23 mouse cellular contexts compared by ENCODE assay signal in the genomic region with DNA sequence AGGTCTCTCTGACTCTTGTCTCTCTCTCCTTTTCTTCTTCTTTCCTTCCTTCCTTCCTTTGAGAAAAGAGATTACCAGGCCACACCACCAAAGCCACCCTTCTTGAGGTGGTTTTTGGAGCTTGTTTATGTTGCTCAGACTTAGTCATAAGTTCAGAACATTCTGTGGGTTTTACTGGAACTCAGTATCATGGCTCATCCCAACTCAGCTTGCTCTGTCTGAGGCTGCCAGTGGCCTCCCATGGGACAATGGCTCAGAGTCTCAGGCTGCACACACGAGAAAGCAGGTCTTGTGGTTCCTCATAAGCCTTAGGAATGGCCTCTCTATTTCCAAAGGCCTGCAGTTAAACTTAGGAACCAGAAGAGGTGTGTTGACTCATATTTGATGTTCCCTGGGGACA.
A peak's percentile ranks its signal among the peaks of the same experiment; 100 is the strongest.
DNase-seq lines count a peak whose midpoint lies in the region; ATAC-seq and TF ChIP-seq lines count a peak whose summit lies in the region.
"Had no signal": no experiment of that assay in that cellular context is flagged by ENCODE, and none has a peak within 500 bp of the region (broad histone marks: within the 10 kb centered on the region; RNA-seq: fewer than 3 reads in every experiment).

No protein-coding gene starts in this region.

- H3K36me3 ChIP-seq in C2C12 (ENCODE audit: control insufficient read depth, insufficient read depth), result no peaks in the 10 kb centered on the region
- no peaks in the 10 kb centered on the region for H3K36me3 ChIP-seq in forebrain, embryonic 11.5 days (ENCODE audit: control insufficient read depth, insufficient read depth, low read length)
- H3K36me3 ChIP-seq: embryonic facial prominence, embryonic 10.5 days; limb, embryonic 13.5 days; liver, embryonic 15.5 days; midbrain, embryonic 15.5 days had no signal

- no peaks in the 10 kb centered on the region for H3K27me3 ChIP-seq in C2C12 (ENCODE audit: control insufficient read depth, insufficient read depth, insufficient read length)
- no peaks in the 10 kb centered on the region for H3K27me3 ChIP-seq in forebrain, embryonic 11.5 days (ENCODE audit: control insufficient read depth, insufficient read depth, low read length)
- H3K27me3 ChIP-seq: limb, embryonic 13.5 days; liver, embryonic 15.5 days; megakaryocyte, embryonic 14.5 days; midbrain, embryonic 15.5 days had no signal

- H3K9ac ChIP-seq in forebrain, embryonic 11.5 days (ENCODE audit: low read length), result no peak overlapping the region
- H3K9ac ChIP-seq: limb, embryonic 13.5 days; liver, embryonic 15.5 days; midbrain, embryonic 15.5 days had no signal

- no peaks in the 10 kb centered on the region for H3K9me3 ChIP-seq in forebrain, embryonic 11.5 days (ENCODE audit: control insufficient read depth, low read length)
- H3K9me3 ChIP-seq: embryonic facial prominence, embryonic 10.5 days; limb, embryonic 13.5 days; liver, embryonic 15.5 days; megakaryocyte, embryonic 14.5 days; midbrain, embryonic 15.5 days had no signal

- H3K79me3 ChIP-seq in C2C12 (ENCODE audit: low read depth), result no peaks in the 10 kb centered on the region

- no peaks in the 10 kb centered on the region for H3K79me2 ChIP-seq in C2C12 (ENCODE audit: control insufficient read depth, insufficient read depth)

- DNase-seq in heart, adult 11 months, result peak; percentile 95
- DNase-seq in heart, postnatal 25 days (ENCODE audit: low spot score), result no peak
- peak; percentile 86 for DNase-seq in NIH3T3 (ENCODE audit: low read depth)
- no peak for DNase-seq in spleen, postnatal 14 days (ENCODE audit: low spot score in 2 of 2)
- DNase-seq in forebrain, embryonic 11.5 days (ENCODE audit: low spot score), result no peak
- no peak for DNase-seq in right cerebral cortex, postnatal 10 days (ENCODE audit: low spot score in 2 of 2)
- DNase-seq: adrenal gland, adult 2 months; cerebellum, adult 18-20 months; kidney, adult 8-10 months; kidney, postnatal 36 days; layer of hippocampus, adult 9-11 months; right cerebral cortex, adult 18-20 months; thymus, postnatal 25 days had no signal

- ATAC-seq in inflammation-experienced regulatory T-cells, adult 6 months, result peak; percentile 32
- ATAC-seq in forebrain, embryonic 11.5 days (replicated peaks; ENCODE audit: low FRiP score), result no peak
- ATAC-seq: hindbrain, embryonic 16.5 days; lung, postnatal 0 days; midbrain, embryonic 15.5 days had no signal

- no peaks in the 10 kb centered on the region for H3K4me1 ChIP-seq in forebrain, embryonic 11.5 days (replicated peaks; ENCODE audit: control insufficient read depth, insufficient read depth, low read length)
- H3K4me1 ChIP-seq: embryonic facial prominence, embryonic 10.5 days; liver, embryonic 15.5 days; midbrain, embryonic 15.5 days had no signal

- H3K4me2 ChIP-seq in forebrain, embryonic 11.5 days (ENCODE audit: low read depth, low read length, severe bottlenecking), result no peak overlapping the region
- H3K4me2 ChIP-seq: limb, embryonic 13.5 days; liver, embryonic 15.5 days; midbrain, embryonic 15.5 days had no signal

- intact Hi-C loops in heart, postnatal 25 days (cut with DNase I), result no loop called here

- 69% methylated on average over 1 of the region's 1 CpGs for WGBS in forebrain, embryonic 11.5 days

- no peak for TF ChIP-seq CTCF in C2C12 (IDR thresholded peaks at IDR 0.05; ENCODE audit: control insufficient read depth, insufficient read depth, insufficient read length)

- H3K27ac ChIP-seq in forebrain, embryonic 11.5 days (ENCODE audit: low read depth, low read length), result no peak overlapping the region
- H3K27ac ChIP-seq: embryonic facial prominence, embryonic 10.5 days; limb, embryonic 13.5 days; liver, embryonic 15.5 days; midbrain, embryonic 15.5 days had no signal

- H3ac ChIP-seq in C2C12 (ENCODE audit: control insufficient read depth, insufficient read length, low read depth), result no peak overlapping the region

- no peak overlapping the region for H3K4me3 ChIP-seq in C2C12 (ENCODE audit: insufficient read depth, poor library complexity, severe bottlenecking)
- H3K4me3 ChIP-seq in forebrain, embryonic 11.5 days (ENCODE audit: low read depth, low read length), result no peak overlapping the region
- H3K4me3 ChIP-seq: embryonic facial prominence, embryonic 10.5 days; erythroblast, embryonic 14.5 days; limb, embryonic 13.5 days; liver, embryonic 15.5 days; megakaryocyte, embryonic 14.5 days; midbrain, embryonic 15.5 days had no signal

TF ChIP-seq in C2C12, 6 proteins besides CTCF, POLR2A, EP300 and RAD21:
- peak; percentile 95 for TF ChIP-seq FOSL1 (IDR thresholded peaks at IDR 0.05; ENCODE audit: insufficient read depth, low read length, poor library complexity, severe bottlenecking)
- peak; percentile 81 for TF ChIP-seq MAX (IDR thresholded peaks at IDR 0.05)
- no peak for TF ChIP-seq MYOG (IDR thresholded peaks at IDR 0.05; ENCODE audit: control insufficient read depth, extremely low read depth, insufficient read length)
- TF ChIP-seq CEBPB (IDR thresholded peaks at IDR 0.05; ENCODE audit: low read depth), result peak; percentile 14
- peak; percentile 66 for TF ChIP-seq MYOD1 (IDR thresholded peaks at IDR 0.05; ENCODE audit: control insufficient read depth, insufficient read length, low read depth)
- no peak for TF ChIP-seq USF1 (IDR thresholded peaks at IDR 0.05; ENCODE audit: low read depth)

Comparison
In these comparisons a context has a peak if more than half of its experiments do, and no peak if none do; other contexts are left out.
1. DNase-seq: peak in heart, adult 11 months (single experiment) and NIH3T3 (single experiment); none in heart, postnatal 25 days (single experiment), spleen, postnatal 14 days (0 of 2), forebrain, embryonic 11.5 days (single experiment) and right cerebral cortex, postnatal 10 days (0 of 2).